In genomic region chr12:29353777-29354496, GRCm38 (mm10) we compare ENCODE assay signal across 11 mouse cellular contexts.
DNase-seq lines count a peak whose midpoint lies in the region; ATAC-seq and TF ChIP-seq lines count a peak whose summit lies in the region.
"Had no signal": no experiment of that assay in that cellular context is flagged by ENCODE, and none has a peak within 500 bp of the region (broad histone marks: within the 10 kb centered on the region; RNA-seq: fewer than 3 reads in every experiment).

No protein-coding gene starts in this region.

- peak; percentile 26 for DNase-seq in embryonic facial prominence, embryonic 11.5 days (ENCODE audit: low spot score)
- DNase-seq in embryonic facial prominence, embryonic 10.5 days (ENCODE audit: low spot score): no peak
- peak; percentile 48 to 65 for DNase-seq in frontal cortex, postnatal 10 days (ENCODE audit: low spot score in 2 of 2)
- DNase-seq in left cerebral cortex, postnatal 25 days (ENCODE audit: low spot score in 2 of 2): peak; percentile 38 to 57
- peak; percentile 59 for DNase-seq in right cerebral cortex, adult 18-20 months
- DNase-seq in heart, embryonic 10.5 days (ENCODE audit: low spot score): no peak
- no peak for DNase-seq in adrenal gland, postnatal 36 days
- no peak for DNase-seq in lung, adult 2 months
- DNase-seq: kidney, postnatal 10 days had no signal

- TF ChIP-seq CTCF in lung, adult 2 months (IDR thresholded peaks at IDR 0.05; ENCODE audit: insufficient read depth, low read length): no peak

- no peaks in the 10 kb centered on the region for H3K9me3 ChIP-seq in embryonic facial prominence, embryonic 11.5 days (replicated peaks; ENCODE audit: control insufficient read depth, low read length)
- H3K9me3 ChIP-seq in embryonic facial prominence, embryonic 10.5 days: no peaks in the 10 kb centered on the region
- no peaks in the 10 kb centered on the region for H3K9me3 ChIP-seq in heart, embryonic 10.5 days

- H3K9ac ChIP-seq in embryonic facial prominence, embryonic 11.5 days (replicated peaks; ENCODE audit: low read length): no peak overlapping the region
- H3K9ac ChIP-seq: liver, embryonic 14.5 days had no signal

- H3K4me1 ChIP-seq in embryonic facial prominence, embryonic 11.5 days (ENCODE audit: control insufficient read depth, insufficient read depth, low read length): peaks cover 2% of the 10 kb centered on the region; the same call in 1 of the 2 replicates
- H3K4me1 ChIP-seq in embryonic facial prominence, embryonic 10.5 days: peaks cover 43% of the 10 kb centered on the region
- H3K4me1 ChIP-seq in heart, embryonic 10.5 days: peaks cover 38% of the 10 kb centered on the region
- H3K4me1 ChIP-seq in lung, adult 2 months (ENCODE audit: control insufficient read depth, insufficient read depth, low read length): no peaks in the 10 kb centered on the region

- TF ChIP-seq POLR2A in lung, adult 2 months (IDR thresholded peaks at IDR 0.05; ENCODE audit: borderline replicate concordance, extremely low read depth, low read depth, low read length): no peak

- no peak overlapping the region for H3K27ac ChIP-seq in embryonic facial prominence, embryonic 11.5 days (replicated peaks; ENCODE audit: low read depth, low read length)
- H3K27ac ChIP-seq in embryonic facial prominence, embryonic 10.5 days (replicated peaks): no peak overlapping the region
- no peak overlapping the region for H3K27ac ChIP-seq in heart, embryonic 10.5 days
- H3K27ac ChIP-seq: liver, embryonic 14.5 days had no signal

- no peaks in the 10 kb centered on the region for H3K27me3 ChIP-seq in embryonic facial prominence, embryonic 11.5 days (ENCODE audit: control insufficient read depth, insufficient read depth, low read length)
- peaks cover 4% of the 10 kb centered on the region; the same call in 1 of the 2 replicates for H3K27me3 ChIP-seq in embryonic facial prominence, embryonic 10.5 days (replicated peaks; ENCODE audit: low read depth, poor library complexity, severe bottlenecking)
- peaks cover 15% of the 10 kb centered on the region for H3K27me3 ChIP-seq in heart, embryonic 10.5 days (ENCODE audit: insufficient read depth, poor library complexity, severe bottlenecking)
- H3K27me3 ChIP-seq: Patski had no signal

- intact Hi-C loops in left cerebral cortex, postnatal 25 days (cut with DNase I): loop anchor here (5.0 kb wide), 1 partner anchor 173 kb away; the partner anchor contains the start of gene Myt1l

- H3K4me2 ChIP-seq in embryonic facial prominence, embryonic 11.5 days (ENCODE audit: low read depth, low read length): no peak overlapping the region

- ATAC-seq in embryonic facial prominence, embryonic 11.5 days (replicated peaks; ENCODE audit: insufficient number of reproducible peaks, low FRiP score, low TSS enrichment, low read depth): no peak; the same call in 1 of the 2 replicates
- ATAC-seq: Patski had no signal

- H3K4me3 ChIP-seq in embryonic facial prominence, embryonic 11.5 days (ENCODE audit: low read depth, low read length): no peak overlapping the region
- no peak overlapping the region for H3K4me3 ChIP-seq in embryonic facial prominence, embryonic 10.5 days
- no peak overlapping the region for H3K4me3 ChIP-seq in heart, embryonic 10.5 days
- no peak overlapping the region for H3K4me3 ChIP-seq in lung, adult 2 months (replicated peaks; ENCODE audit: extremely low read depth, low read depth, low read length)

- no peaks in the 10 kb centered on the region for H3K36me3 ChIP-seq in embryonic facial prominence, embryonic 11.5 days (replicated peaks; ENCODE audit: control insufficient read depth, insufficient read depth, low read depth, low read length)
- H3K36me3 ChIP-seq in embryonic facial prominence, embryonic 10.5 days (replicated peaks): no peaks in the 10 kb centered on the region
- no peaks in the 10 kb centered on the region for H3K36me3 ChIP-seq in heart, embryonic 10.5 days

- WGBS in embryonic facial prominence, embryonic 11.5 days: 22% methylated on average over 9 of the region's 11 CpGs
- 31% methylated on average over 10 of the region's 11 CpGs for WGBS in embryonic facial prominence, embryonic 10.5 days
- 52% methylated on average over 9 of the region's 11 CpGs for WGBS in heart, embryonic 10.5 days
- WGBS in lung, adult 2 months: 50% methylated on average over 10 of the region's 11 CpGs

Comparison
In these comparisons a context has a peak if more than half of its experiments do, and no peak if none do; other contexts are left out.
1. DNase-seq: peak in embryonic facial prominence, embryonic 11.5 days (single experiment), frontal cortex, postnatal 10 days (2 of 2), left cerebral cortex, postnatal 25 days (2 of 2) and right cerebral cortex, adult 18-20 months (single experiment); none in embryonic facial prominence, embryonic 10.5 days (single experiment), heart, embryonic 10.5 days (single experiment), adrenal gland, postnatal 36 days (0 of 2) and lung, adult 2 months (single experiment).